Mouse (Mus musculus): ENCODE measurements around the gene Chd3.
"Not testable (repeated sequence)": the region's sequence is repeated elsewhere in the genome, so short reads cannot be mapped to it uniquely, and the experiment has no call there.

Gene Chd3

DNA sequence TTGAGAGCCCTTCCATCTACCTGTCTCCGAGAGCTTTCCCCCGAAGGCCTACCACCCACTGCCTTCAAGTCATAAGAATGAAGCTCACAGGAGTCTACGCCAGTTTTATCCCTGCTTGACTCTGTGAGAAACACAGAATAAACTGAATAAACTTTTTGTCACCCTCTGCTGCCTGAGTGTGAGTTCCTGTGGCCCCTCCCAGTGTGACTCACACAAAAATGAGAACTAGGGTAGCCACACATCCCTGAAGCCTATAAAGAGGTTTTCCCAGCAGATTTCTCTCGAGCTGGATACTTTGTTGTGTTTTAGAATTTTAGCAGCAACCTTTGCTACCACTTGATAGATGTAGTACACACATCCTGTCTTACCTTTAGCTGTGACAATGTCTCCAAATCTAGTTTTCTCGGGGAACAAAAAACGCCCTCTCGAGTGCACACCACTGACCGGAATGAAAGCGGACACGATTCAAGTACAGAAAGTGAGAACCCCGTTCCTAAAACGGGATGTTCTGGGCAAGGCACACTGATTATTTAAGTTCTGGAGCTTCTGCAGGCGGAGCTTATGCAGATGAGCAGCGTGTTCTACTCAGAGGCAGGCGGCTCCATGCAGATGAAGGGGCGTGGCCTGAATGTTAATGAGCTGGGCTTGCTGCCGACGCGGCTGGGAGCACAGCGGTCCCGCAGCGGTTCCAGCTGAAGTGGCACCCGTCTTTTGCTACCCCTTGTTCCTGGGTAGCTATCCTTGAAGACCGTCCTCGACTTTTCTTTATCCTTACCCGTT lies 43.4 kb downstream of the Chd3 start, which contains the start of gene Kcnab3:
Gene Kcnab3 (plus strand): TSS at position 631 of the 780 bp plus-strand sequence.
- DNase-seq (ENCODE audit: low spot score in 2 of 2) = peak in 1 of 2 experiments; percentile 67

DNA sequence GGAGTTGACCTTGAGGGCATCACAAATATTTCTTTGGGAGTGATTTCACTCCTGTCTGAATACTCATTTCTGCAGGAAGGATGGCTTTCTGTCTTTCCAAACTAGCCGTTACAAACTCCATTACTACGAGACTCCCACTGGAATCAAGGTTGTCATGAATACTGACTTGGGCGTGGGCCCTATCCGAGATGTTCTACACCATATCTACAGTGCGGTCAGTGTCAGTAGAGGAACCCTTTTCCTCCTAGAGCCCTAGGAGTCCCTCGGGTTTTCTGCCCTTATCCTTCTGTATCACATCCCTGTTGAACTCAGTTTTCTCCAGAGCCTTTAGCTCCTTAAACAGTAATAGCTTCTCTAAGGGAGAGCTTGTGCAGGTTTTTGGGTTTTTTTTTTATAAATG lies 44.5 kb downstream of the Chd3 start:
- DNase-seq (ENCODE audit: low spot score in 2 of 2) = no peak

DNA sequence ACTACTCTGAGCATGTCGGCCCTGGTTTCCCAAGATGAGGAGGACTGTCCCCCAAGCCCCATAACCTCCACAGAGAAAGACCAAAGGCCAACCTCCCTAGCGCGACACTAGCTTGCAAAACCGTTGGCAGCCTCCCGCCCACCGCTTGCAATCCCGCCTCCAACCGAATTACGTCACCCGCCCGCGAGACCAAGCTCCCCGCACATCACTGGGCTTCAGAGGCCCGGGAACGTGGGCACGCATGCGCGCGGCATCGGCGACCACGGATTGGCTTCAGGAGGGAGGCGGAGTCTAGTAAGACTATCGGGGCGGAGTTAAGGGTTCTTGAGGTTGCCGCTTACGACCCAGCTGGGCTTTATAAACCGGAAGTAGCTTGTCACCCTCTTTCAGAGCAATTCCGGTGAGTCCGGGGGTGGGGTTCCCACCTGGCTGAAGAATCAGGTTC lies 45.5 kb downstream of the Chd3 start, which contains the start of the genes Cntrob and Trappc1:
Gene Cntrob (minus strand): TSS at position 109 of the 445 bp plus-strand sequence.
Gene Trappc1 (plus strand): TSS at position 314 of the 445 bp plus-strand sequence.
- DNase-seq (ENCODE audit: low spot score in 2 of 2) = peak; percentile 98

DNA sequence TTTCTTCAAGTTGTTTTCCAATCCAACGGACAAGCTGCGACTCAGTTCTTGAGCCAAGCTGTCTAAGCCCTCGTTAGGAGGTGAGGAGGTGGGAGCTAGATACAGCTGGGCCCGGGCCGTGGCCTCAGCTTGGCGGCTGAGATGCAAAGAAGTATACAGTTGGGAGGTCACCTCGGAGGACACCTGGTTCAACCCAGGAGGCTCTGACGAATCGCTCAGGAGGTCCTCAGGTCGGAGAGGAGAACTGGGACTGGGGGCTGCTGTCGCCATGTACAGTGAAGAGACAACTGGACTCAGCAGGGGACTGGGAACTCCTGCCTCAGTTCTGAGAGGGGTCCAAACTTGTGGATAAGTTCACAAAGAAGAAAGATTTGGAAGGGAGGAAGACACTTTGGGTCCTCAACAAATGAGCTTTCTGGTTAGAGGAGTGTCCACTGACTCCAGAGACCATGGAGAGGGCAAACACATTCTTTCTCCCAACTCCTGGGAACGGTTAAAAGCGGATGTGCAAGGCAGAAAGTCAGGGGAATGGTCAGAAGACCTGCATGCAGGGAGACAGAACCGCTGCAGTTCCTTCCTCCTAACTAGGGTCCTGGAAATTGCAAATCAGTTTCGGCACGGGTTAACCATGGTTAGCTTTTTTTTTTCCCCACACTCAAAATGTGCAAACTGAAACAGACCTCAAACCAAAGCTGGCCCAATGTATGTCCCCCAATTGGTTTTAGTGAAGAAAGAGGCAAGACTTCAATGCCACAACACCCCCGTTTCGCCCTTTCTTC lies 46.3 kb downstream of the Chd3 start:
- DNase-seq (ENCODE audit: low spot score in 2 of 2) = no peak

DNA sequence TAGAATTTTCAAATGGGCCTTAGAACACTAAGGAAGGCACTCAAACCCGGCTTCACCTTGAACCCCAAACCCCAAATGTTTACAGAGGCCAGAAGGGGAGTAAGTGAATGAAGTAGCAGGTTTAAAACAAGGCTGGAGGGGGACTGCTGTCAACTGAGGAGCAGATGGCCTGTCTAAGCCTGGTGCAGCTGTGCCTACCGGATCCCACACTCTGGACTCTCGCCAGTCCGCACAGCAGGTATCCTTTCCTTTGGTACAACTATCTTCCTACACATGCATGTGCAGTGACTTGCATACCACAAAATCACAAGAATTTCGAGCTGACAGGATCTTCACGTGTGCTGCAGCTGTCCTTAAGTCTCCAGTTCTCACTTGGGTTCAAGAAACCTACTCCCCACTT lies 47.2 kb downstream of the Chd3 start:
- DNase-seq (ENCODE audit: low spot score in 2 of 2) = peak in 1 of 2 experiments; percentile 72

DNA sequence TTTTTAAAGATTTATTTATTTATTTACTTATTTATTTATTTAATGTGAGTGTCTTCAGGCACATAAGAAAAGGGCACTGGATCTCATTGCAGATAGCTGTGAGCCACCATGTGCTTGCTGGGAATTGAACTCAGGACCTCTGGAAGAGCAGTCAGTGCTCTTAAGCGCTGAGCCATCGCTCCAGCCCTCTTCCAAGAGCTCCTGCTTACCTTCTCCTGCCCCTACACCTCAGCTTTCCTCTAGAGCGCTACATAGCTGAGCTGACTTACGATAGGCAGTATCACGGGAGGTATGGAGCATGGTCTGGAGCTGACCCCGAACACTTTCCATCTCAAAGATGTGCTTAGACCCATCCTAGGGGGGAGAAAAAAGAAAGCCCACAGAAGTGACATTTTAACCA lies 47.6 kb downstream of the Chd3 start:
- DNase-seq (ENCODE audit: low spot score in 2 of 2) = no peak

DNA sequence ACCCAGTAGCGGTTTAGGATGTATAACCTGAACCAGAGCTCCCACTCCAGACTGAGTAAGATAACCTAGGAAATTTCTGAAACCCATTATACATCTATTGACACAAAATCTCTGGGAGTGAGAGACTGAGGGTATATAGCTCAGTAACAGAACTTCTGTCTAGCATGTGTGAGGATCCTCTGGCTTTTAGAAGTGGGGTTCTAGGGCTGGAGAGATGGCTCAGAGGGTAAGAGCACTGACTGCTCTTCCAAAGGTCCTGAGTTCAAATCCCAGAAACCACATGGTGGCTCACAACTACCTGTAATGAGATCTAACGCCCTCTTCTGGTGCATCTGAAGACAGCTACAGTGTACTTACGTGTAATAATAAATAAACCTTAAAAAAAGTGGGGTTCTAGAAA lies 51.2 kb downstream of the Chd3 start:
- DNase-seq (ENCODE audit: low spot score in 2 of 2) = not testable (repeated sequence)

DNA sequence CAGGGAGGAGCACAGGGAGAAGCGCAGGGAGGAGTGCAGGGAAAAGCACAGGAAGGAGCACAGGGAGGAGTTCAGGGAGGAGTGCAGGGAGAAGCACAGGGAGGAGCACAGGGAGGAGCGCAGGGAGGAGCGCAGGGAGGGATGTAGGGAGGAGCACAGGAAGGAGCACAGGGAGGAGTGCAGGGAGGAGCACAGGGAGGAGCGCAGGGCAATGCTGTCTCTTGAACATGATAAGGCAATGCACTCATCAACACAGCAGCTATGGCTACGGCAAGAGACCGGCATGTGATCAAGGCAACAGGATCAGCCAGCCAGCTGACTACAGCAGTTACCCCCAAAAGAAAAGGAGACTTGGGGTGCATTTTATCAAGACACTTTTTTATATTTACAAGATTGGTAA lies 52.8 kb downstream of the Chd3 start:
- DNase-seq (ENCODE audit: low spot score in 2 of 2) = no peak

DNA sequence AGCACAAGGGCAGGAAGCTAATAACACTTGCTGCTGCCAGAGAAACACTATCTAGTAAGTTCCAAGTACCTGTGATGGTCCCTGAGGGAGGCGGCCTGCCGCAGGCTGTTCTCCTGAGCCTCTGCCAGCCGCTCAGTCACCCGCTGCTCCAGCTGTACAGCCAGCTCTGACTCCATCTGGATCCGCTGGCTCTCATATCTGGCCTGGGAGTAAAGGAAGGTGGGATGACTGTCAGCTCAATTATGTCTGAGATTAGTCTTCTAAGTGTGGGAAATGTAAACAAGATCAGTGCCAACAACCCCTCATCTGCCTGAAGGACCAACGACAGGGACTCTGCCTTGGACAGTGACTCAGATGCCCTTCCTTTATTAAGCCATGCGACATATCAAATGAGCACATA lies 57.9 kb downstream of the Chd3 start:
- DNase-seq (ENCODE audit: low spot score in 2 of 2) = peak in 1 of 2 experiments; percentile 34

DNA sequence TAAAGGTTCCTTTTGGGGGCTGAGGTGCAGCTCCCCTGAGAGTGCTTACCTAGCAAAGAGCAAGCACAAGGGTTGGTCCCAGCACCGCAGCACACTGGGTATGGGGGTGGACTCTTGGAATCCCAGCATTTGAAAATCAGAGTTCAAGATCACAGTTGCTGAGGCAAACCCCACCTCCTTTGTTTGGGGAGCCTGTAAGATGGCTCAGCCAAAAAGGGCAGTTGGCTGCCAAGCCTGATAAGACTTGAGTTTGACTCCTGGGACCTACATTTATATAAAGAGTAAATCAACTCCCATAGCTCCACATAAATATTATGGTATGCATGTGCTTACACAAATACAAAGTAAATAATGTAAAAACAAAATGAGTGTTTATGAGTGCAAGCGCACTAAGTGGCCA lies 63.2 kb downstream of the Chd3 start:
- DNase-seq (ENCODE audit: low spot score in 2 of 2) = no peak

DNA sequence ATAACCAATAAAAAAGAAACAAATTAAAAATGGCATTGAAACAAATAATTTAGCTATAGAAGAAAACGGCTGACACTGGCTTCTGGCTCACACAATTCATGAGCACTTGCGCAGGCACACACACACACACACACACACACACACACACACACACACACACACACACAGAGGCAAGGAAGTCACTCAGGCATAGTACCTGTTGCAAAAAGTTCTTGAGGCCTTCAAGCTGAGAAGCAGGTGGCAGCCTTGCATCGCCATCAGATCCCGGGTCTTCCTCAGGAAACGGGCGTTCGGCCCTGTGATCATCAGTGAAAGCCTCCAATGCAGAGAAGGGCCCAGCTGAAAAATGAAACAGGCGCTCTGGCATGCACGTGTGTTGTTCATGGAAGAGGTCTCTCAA lies 63.9 kb downstream of the Chd3 start:
- DNase-seq (ENCODE audit: low spot score in 2 of 2) = no peak

DNA sequence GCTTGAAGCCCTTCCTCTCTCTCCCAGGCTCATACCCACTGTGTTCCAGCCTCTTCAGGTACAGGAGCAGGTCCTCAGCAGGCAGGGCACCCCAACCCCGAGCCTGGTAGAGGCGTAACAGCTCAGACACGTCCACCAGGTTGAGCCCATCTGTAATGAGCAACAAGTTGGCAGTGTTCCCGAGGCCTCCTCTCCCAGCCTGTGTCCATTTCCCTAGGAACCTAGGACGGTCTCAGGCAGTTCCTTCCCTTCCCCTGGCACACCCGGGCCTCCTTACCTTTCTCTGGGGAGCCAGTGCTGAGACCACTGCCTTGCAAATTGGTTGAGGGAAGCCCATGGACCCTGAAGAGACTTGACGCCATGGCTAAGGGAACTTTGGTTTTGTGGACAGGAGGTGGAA lies 66.4 kb downstream of the Chd3 start:
- DNase-seq (ENCODE audit: low spot score in 2 of 2) = no peak

DNA sequence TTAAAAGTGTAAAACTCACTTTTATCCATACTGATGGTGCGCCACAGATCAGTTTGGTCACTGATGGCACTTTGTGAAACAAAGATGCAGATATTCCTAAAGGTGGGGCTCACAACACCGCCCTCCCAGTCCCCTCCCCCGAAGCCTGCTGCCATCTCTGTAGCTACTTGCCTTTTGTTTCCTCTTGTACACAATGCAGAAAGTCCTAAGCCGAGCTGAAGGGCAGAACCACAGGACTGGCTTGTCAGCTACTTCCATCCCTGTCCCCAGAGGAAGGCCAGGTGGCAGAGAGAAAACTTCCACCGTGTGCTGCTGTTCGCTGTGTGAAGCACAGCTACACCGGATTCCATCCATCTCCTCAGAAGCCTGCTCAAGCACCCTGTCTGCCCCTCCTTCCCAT lies 71.0 kb downstream of the Chd3 start:
- DNase-seq (ENCODE audit: low spot score in 2 of 2) = no peak

DNA sequence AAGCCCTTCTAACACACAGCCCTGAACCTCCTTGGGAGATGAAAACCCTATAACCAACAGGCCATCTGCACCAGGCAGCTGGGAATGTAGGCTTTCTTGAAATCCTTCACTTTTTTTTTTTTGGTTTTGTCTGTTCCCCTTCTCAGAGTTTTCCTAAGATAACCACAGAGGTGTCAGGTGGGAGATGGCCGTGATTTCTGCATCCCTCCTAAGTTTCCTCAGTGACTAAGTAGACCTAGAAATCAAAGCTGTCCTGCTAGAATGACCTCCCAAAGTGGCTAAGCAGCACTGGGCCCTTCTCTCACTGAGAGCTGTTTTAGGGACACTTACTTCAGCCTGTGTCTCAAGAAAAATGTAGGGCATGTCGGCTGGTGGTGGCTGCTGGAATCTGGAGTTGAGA lies 71.4 kb downstream of the Chd3 start:
- no peak for DNase-seq (ENCODE audit: low spot score in 2 of 2)

DNA sequence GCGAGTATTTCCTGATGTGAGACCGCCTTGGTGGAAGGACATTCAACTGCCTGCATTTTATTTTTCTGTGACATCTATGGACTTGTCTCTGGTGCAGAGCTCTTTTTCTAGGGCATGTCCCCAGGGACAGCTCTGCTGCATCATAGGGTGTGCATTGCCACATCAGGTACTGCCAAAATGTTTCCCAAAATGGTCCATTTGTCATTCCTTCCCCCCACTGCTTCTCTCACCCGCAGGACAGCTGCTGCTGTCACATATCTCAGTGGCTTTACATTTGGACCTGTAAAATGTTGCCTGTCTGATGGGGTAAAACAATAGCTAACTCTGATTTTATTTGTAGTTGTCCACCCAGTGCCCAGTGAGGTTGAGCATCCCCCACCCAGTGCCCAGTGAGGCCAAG lies 73.9 kb downstream of the Chd3 start:
- no peak for DNase-seq (ENCODE audit: low spot score in 2 of 2)

Data from cerebellum, postnatal 4 days (tissue).